Mouse (Mus musculus) yolk sac, embryonic 10.5 days (tissue): ENCODE data around the gene Atp11b.
A peak's percentile ranks its signal among the peaks of the same experiment; 100 is the strongest.

Source experiments
- DNase-seq: peaks from one replicate; pipeline ENCODE4 v3.0.0-alpha.2; 2017; ENCODE audit warnings: low spot score

Atp11b gene

GRCm38 (mm10) chr3:35779748-35780147 is 25.8 kb downstream of the Atp11b start:
- no peak for DNase-seq

- DNase-seq: no peak
Measured at GRCm38 (mm10) chr3:35802040-35802439, 48.1 kb downstream of the Atp11b start.

GRCm38 (mm10) chr3:35819887-35820286 is 66.0 kb downstream of the Atp11b start:
- no peak for DNase-seq

GRCm38 (mm10) chr3:35822036-35822435 is 68.1 kb downstream of the Atp11b start:
- DNase-seq: no peak

- no peak for DNase-seq
Measured at GRCm38 (mm10) chr3:35849326-35849725, 95.4 kb downstream of the Atp11b start.

- no peak for DNase-seq
Measured at GRCm38 (mm10) chr3:35883267-35883666, 129.4 kb downstream of the Atp11b start.

GRCm38 (mm10) chr3:35889531-35889930 is 135.6 kb downstream of the Atp11b start:
- peak; percentile 58 for DNase-seq

GRCm38 (mm10) chr3:35891123-35891522 is 137.2 kb downstream of the Atp11b start:
- peak; percentile 44 for DNase-seq

- no peak for DNase-seq
Measured at GRCm38 (mm10) chr3:35893156-35893555, 139.2 kb downstream of the Atp11b start.

- no peak for DNase-seq
Measured at GRCm38 (mm10) chr3:35897900-35898299, 144.0 kb downstream of the Atp11b start.

GRCm38 (mm10) chr3:35899109-35899508 is 145.2 kb downstream of the Atp11b start:
- no peak for DNase-seq

- DNase-seq: no peak
Measured at GRCm38 (mm10) chr3:35900555-35901204, 146.8 kb downstream of the Atp11b start.
